Mouse (Mus musculus) cortical plate, adult 2 months (tissue): ENCODE results near the gene Msi2.

ENCODE experiments used
- CTCF ChIP-seq: fragments of 200-500 bp; IDR thresholded peaks from 2 replicates; pipeline ENCODE4 v1.5.1; 2011; ENCODE audit warnings: mild to moderate bottlenecking, control low read depth, low read length; ENCODE audit not compliant: insufficient read depth; ENCODE audit errors: extremely low read depth
- POLR2A ChIP-seq: fragments of 200-500 bp; IDR thresholded peaks from 2 replicates; pipeline ENCODE4 v1.6.1; 2011; ENCODE audit warnings: mild to moderate bottlenecking, low read length, control low read depth; ENCODE audit not compliant: insufficient read depth; ENCODE audit errors: extremely low read depth

DNA sequence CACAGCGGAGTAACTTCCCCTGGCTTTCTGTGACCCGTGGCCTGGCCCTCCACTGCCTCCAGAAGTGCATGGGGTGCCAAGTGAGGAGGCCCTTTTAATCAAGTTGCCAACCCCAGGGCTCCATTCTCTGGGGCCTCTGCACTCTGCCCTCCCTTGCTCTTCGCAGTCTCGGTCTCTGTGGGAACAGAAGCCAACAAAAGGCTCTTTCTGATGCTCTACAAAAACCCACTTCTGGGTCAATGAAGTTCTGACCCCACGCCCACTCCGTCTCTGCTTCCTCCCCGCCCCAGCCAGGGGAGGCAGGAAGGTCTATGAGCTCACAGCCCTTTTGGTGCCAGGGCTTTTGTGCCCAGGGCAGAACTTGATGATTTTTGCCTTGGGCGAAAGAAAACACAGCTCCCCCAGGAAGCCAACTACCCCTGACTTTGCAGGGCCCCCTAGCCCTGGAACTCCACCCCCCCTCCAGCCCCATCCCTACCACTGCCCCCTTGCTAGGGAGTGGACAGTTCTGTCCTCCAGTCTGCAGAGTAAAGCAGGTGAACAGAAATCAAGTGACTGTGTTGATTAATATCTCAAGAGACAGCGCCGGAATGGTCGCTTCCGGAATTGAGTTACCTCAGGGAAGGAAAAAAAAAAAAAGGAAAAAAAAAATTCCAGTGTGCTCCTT is 246.2 kb downstream of the Msi2 start:
- TF ChIP-seq POLR2A (no peak), CTCF (no peak)
